Mouse (Mus musculus): ENCODE data around the gene Syngr4. TPM values are rescaled to one million over a fixed set of nuclear protein-coding genes. Genes with fewer than 3 reads are reported as not detected.

Syngr4 gene
- total and polyA plus RNA-seq, 3 experiments = not detected

DNA sequence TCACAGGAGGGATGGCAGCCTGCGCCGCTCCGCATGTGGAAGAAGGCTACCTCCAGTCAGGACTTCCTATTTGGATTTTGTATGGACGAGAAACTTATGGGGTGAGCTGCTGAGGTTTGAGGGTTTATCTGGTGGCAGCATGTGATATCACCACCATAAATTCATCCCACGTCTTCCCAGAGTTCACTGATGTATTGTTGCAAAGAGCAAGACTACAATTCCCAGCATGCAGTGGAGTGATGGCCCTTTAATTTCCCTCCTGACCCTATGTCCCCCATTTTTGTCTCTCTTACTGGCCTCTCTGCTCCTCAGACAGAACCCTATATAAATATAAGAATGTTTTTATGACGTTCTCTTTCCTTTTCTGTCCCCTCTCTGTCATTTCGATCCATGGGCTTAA, 33.7 kb downstream of the Syngr4 start:
- peaks cover 73% of the 10 kb centered on the region for H3K27me3 ChIP-seq (replicated peaks)
- no peaks in the 10 kb centered on the region for H3K79me2 ChIP-seq (replicated peaks; ENCODE audit: control insufficient read depth, extremely low read depth, insufficient read depth, poor library complexity, severe bottlenecking)
- H3K36me3 ChIP-seq (replicated peaks in 1 of 2; ENCODE audit: control insufficient read depth in 1 of 2, insufficient read depth in 1 of 2, low read length in 1 of 2) = no peaks in the 10 kb centered on the region
- H3K9me3 ChIP-seq (replicated peaks; ENCODE audit: low read length) = peaks cover 6% of the 10 kb centered on the region
- H3K4me1 ChIP-seq (ENCODE audit: control insufficient read depth in 1 of 2, insufficient read depth in 2 of 2) = no peaks in the 10 kb centered on the region; a peak in 1 of 4 replicates
- no peak overlapping the region for H3K9ac ChIP-seq (ENCODE audit: insufficient read depth, low read depth)
- no peak overlapping the region for H3K4me2 ChIP-seq (ENCODE audit: insufficient read depth, low read depth, poor library complexity, severe bottlenecking)
- H3K4me3 ChIP-seq (replicated peaks in 1 of 3; ENCODE audit: low read depth in 2 of 3, low read length in 2 of 3, poor library complexity in 1 of 3) = no peak overlapping the region
- dilution Hi-C loops (cut with MboI; ENCODE audit: extremely low pct_ligation_motif_present, extremely low pct_unique_long_range_greater_than_20kb, low sequenced_read_pairs) = no loop called here
- no peak for DNase-seq (ENCODE audit: extremely low read depth)
- H3K27ac ChIP-seq (ENCODE audit: insufficient read depth, low read depth) = no peak overlapping the region
- in situ Hi-C loops (cut with MboI; ENCODE audit: low pct_ligation_motif_present, low pct_unique_long_range_greater_than_20kb, low sequenced_read_pairs) = no loop called here
- TF ChIP-seq HCFC1 (IDR thresholded peaks at IDR 0.05; ENCODE audit: low read depth, low read length) (0 out of 2 replicates have a peak, but pooled peaks have one; percentile 37), NELFE (IDR thresholded peaks at IDR 0.05; ENCODE audit: low read depth, low read length) (no peak)

DNA sequence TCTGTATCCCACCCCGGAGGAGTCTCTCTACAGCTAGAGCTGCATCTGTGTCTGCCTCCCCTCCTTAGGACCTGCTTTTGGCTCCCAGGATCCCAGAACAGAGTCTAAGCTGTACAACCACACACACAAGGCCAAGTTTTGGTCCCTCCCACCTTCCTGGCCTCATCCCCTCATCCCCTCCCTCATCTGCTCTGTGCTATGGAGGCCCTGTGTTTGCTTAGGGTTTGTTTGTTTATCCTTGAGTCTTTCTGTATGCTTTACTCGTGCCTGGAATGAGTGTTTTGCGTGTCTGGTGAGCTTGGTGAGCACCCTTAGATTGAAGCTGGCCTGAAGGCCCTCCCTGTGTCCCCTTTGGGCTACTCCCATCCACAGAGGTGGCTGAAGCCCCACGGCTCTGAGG, 37.5 kb downstream of the Syngr4 start:
- in situ Hi-C loops (cut with MboI; ENCODE audit: low pct_ligation_motif_present, low pct_unique_long_range_greater_than_20kb, low sequenced_read_pairs) (no loop called here), dilution Hi-C loops (cut with MboI; ENCODE audit: extremely low pct_ligation_motif_present, extremely low pct_unique_long_range_greater_than_20kb, low sequenced_read_pairs) (no loop called here)
- TF ChIP-seq EP300 (IDR thresholded peaks at IDR 0.05; ENCODE audit: low read length) (no peak), E2F4 (IDR thresholded peaks at IDR 0.05; ENCODE audit: insufficient replicate concordance, low read depth, low read length) (no peak), TBP (conservative IDR thresholded peaks at IDR 0.05; ENCODE audit: low read depth, low read length) (no peak), CHD1 (IDR thresholded peaks at IDR 0.05; ENCODE audit: low read depth, low read length) (no peak), HCFC1 (IDR thresholded peaks at IDR 0.05; ENCODE audit: low read depth, low read length) (no peak), NRF1 (IDR thresholded peaks at IDR 0.05; ENCODE audit: low read depth, low read length) (no peak), MAZ (IDR thresholded peaks at IDR 0.05; ENCODE audit: low read depth, low read length) (no peak), TCF12 (IDR thresholded peaks at IDR 0.05; ENCODE audit: low read depth, low read length) (no peak), CTCF (conservative IDR thresholded peaks at IDR 0.05 in 1 of 2, IDR thresholded peaks at IDR 0.05 in 1 of 2; ENCODE audit: low read depth in 2 of 2, low read length in 2 of 2) (no peak), CHD2 (IDR thresholded peaks at IDR 0.05; ENCODE audit: low read length) (no peak), MEF2A (IDR thresholded peaks at IDR 0.05; ENCODE audit: borderline replicate concordance, low read depth, low read length) (no peak), JUN (IDR thresholded peaks at IDR 0.05; ENCODE audit: insufficient read depth, low read depth, low read length) (no peak)
- Histone ChIP-seq H3K27ac (ENCODE audit: insufficient read depth, low read depth) (no peak overlapping the region), H3K9me3 (replicated peaks; ENCODE audit: low read length) (no peaks in the 10 kb centered on the region), H3K36me3 (replicated peaks in 1 of 2; ENCODE audit: control insufficient read depth in 1 of 2, insufficient read depth in 1 of 2, low read length in 1 of 2) (no peaks in the 10 kb centered on the region), H3K4me3 (replicated peaks in 1 of 3; ENCODE audit: low read depth in 2 of 3, low read length in 2 of 3, poor library complexity in 1 of 3) (no peak overlapping the region), H3K9ac (ENCODE audit: insufficient read depth, low read depth) (no peak overlapping the region), H3K79me2 (replicated peaks; ENCODE audit: control insufficient read depth, extremely low read depth, insufficient read depth, poor library complexity, severe bottlenecking) (no peaks in the 10 kb centered on the region), H3K4me1 (ENCODE audit: control insufficient read depth in 1 of 2, insufficient read depth in 2 of 2) (no peaks in the 10 kb centered on the region), H3K27me3 (replicated peaks) (peaks cover 63% of the 10 kb centered on the region), H3K4me2 (ENCODE audit: insufficient read depth, low read depth, poor library complexity, severe bottlenecking) (no peak overlapping the region)
- DNase-seq (ENCODE audit: extremely low read depth) = no peak

Data from CH12.LX (cell line).